Mouse (Mus musculus) neural tube, embryonic 11.5 days (tissue): ENCODE data around the gene Zfp64. TPM values are rescaled to one million over a fixed set of nuclear protein-coding genes. Genes with fewer than 3 reads are reported as not detected.

Source experiments
- polyA plus RNA-seq: library from polyadenylated mRNA; unstranded; fragments of >200 nt; fragmentation: Nextera tagmentation; extraction: Ambion mirVana; gene quantifications from 2 replicates; pipeline ENCODE4 v1.2.1, GENCODE M21; 2014

Zfp64 gene
- polyA plus RNA-seq, 1 experiment from 2014 or later: 35.1 TPM

Other genes with a start within 250 kb of the Zfp64 start
- 24.7 and 30.4 TPM in 2 replicates for gene Atp9a, start 213.2 kb downstream of the Zfp64 start, polyA plus RNA-seq
- 7.7 and 8.1 TPM in 2 replicates for gene Sall4, start 187.6 kb downstream of the Zfp64 start, polyA plus RNA-seq